8 mouse cellular contexts compared by ENCODE assay signal in genomic region chr1:34462766-34463165, GRCm38 (mm10). TPM values are rescaled to one million over a fixed set of nuclear protein-coding genes. Genes with fewer than 3 reads are reported as not detected.
DNase-seq lines count a peak whose midpoint lies in the region; ATAC-seq and TF ChIP-seq lines count a peak whose summit lies in the region.
"Had no signal": no experiment of that assay in that cellular context is flagged by ENCODE, and none has a peak within 500 bp of the region (broad histone marks: within the 10 kb centered on the region; RNA-seq: fewer than 3 reads in every experiment).

No protein-coding gene starts in this region.

- no peaks in the 10 kb centered on the region for H3K9me3 ChIP-seq in embryonic facial prominence, embryonic 10.5 days
- no peaks in the 10 kb centered on the region for H3K9me3 ChIP-seq in lung, embryonic 14.5 days (ENCODE audit: low read depth, low read length)
- H3K9me3 ChIP-seq: hindbrain, embryonic 15.5 days had no signal

- H3K36me3 ChIP-seq in embryonic facial prominence, embryonic 10.5 days (replicated peaks), result no peaks in the 10 kb centered on the region
- no peaks in the 10 kb centered on the region for H3K36me3 ChIP-seq in lung, embryonic 14.5 days (ENCODE audit: insufficient read depth)
- H3K36me3 ChIP-seq: hindbrain, embryonic 15.5 days had no signal

- no peak overlapping the region for H3K9ac ChIP-seq in lung, embryonic 14.5 days
- H3K9ac ChIP-seq: hindbrain, embryonic 15.5 days had no signal

- no peak overlapping the region for H3K27ac ChIP-seq in embryonic facial prominence, embryonic 10.5 days (replicated peaks)
- no peak overlapping the region for H3K27ac ChIP-seq in lung, embryonic 14.5 days (ENCODE audit: low read depth)
- H3K27ac ChIP-seq: hindbrain, embryonic 15.5 days had no signal

- 11% methylated on average over 7 of the region's 7 CpGs for WGBS in embryonic facial prominence, embryonic 10.5 days
- WGBS in lung, embryonic 14.5 days, result 26% methylated on average over 7 of the region's 7 CpGs

- no peak overlapping the region for H3K4me3 ChIP-seq in embryonic facial prominence, embryonic 10.5 days
- H3K4me3 ChIP-seq in lung, embryonic 14.5 days (ENCODE audit: low read depth, low read length), result no peak overlapping the region
- H3K4me3 ChIP-seq: hindbrain, embryonic 15.5 days had no signal

- H3K27me3 ChIP-seq in embryonic facial prominence, embryonic 10.5 days (replicated peaks; ENCODE audit: low read depth, poor library complexity, severe bottlenecking), result peaks cover 52% of the 10 kb centered on the region
- H3K27me3 ChIP-seq in lung, embryonic 14.5 days (ENCODE audit: insufficient read depth, low read length), result peaks cover 21% of the 10 kb centered on the region; the same call in 1 of the 2 replicates

- peaks cover 11% of the 10 kb centered on the region for H3K4me1 ChIP-seq in embryonic facial prominence, embryonic 10.5 days
- H3K4me1 ChIP-seq in lung, embryonic 14.5 days (ENCODE audit: insufficient read depth), result peaks cover 3% of the 10 kb centered on the region; the same call in 1 of the 2 replicates

- no peak overlapping the region for H3K4me2 ChIP-seq in lung, embryonic 14.5 days
- H3K4me2 ChIP-seq: hindbrain, embryonic 15.5 days had no signal

- TF ChIP-seq CTCF in lung, embryonic 14.5 days (IDR thresholded peaks at IDR 0.05; ENCODE audit: low read depth), result peak; percentile 79

- peak; percentile 48 for DNase-seq in urinary bladder, postnatal 25 days (ENCODE audit: low spot score)
- no peak for DNase-seq in urinary bladder, adult 2 months (ENCODE audit: low spot score)
- peak; percentile 79 for DNase-seq in adrenal gland, postnatal 10 days
- peak; percentile 71 for DNase-seq in embryonic facial prominence, embryonic 10.5 days (ENCODE audit: low spot score)
- peak; percentile 29 to 50 for DNase-seq in kidney, adult 8-10 months
- peak; percentile 70 for DNase-seq in lung, embryonic 14.5 days
- DNase-seq in right cerebral cortex, postnatal 25 days, result peak; percentile 38

- ATAC-seq in lung, embryonic 14.5 days (ENCODE audit: insufficient read depth), result no peak

RNA-seq across cellular contexts. Expression of gene Ptpn18, which starts 3.2 kb away (rescaled TPM):
- polyA plus RNA-seq in urinary bladder, adult 2 months (2012; rRNA removed), result 21.8 and 33.6 TPM in 2 replicates
- 10 to 100 TPM; 10.6 to 11.3 TPM for total RNA-seq in adrenal gland, postnatal 10 days (2021)
- polyA plus RNA-seq in embryonic facial prominence, embryonic 10.5 days (2016; fragmentation: Nextera tagmentation; extraction: Ambion mirVana), result 4.5 and 6.0 TPM in 2 replicates
- 43.2 and 48.1 TPM in 2 replicates for polyA plus RNA-seq in lung, embryonic 14.5 days (2014; fragmentation: Nextera tagmentation; extraction: Ambion mirVana)

RNA-seq across cellular contexts. Expression of gene Imp4, which starts 23.1 kb away (rescaled TPM):
- polyA plus RNA-seq in urinary bladder, adult 2 months (2012; rRNA removed), result 25.4 TPM in 2 replicates
- total RNA-seq in adrenal gland, postnatal 10 days (2021), result 10 to 100 TPM; 50.7 to 60.9 TPM
- polyA plus RNA-seq in embryonic facial prominence, embryonic 10.5 days (2016; fragmentation: Nextera tagmentation; extraction: Ambion mirVana), result 123 and 124 TPM in 2 replicates
- polyA plus RNA-seq in lung, embryonic 14.5 days (2014; fragmentation: Nextera tagmentation; extraction: Ambion mirVana), result 91.1 and 91.2 TPM in 2 replicates

RNA-seq across cellular contexts. Expression of gene Ccdc115, which starts 23.3 kb away (rescaled TPM):
- polyA plus RNA-seq in urinary bladder, adult 2 months (2012; rRNA removed), result 34.3 and 41.4 TPM in 2 replicates
- 10 to 100 TPM; 20.7 to 22.0 TPM for total RNA-seq in adrenal gland, postnatal 10 days (2021)
- 55.1 and 57.6 TPM in 2 replicates for polyA plus RNA-seq in embryonic facial prominence, embryonic 10.5 days (2016; fragmentation: Nextera tagmentation; extraction: Ambion mirVana)
- 50.4 and 51.8 TPM in 2 replicates for polyA plus RNA-seq in lung, embryonic 14.5 days (2014; fragmentation: Nextera tagmentation; extraction: Ambion mirVana)

RNA-seq across cellular contexts. Expression of gene Prss39, which starts 35.4 kb away (rescaled TPM):
- not detected in 2 replicates for polyA plus RNA-seq in urinary bladder, adult 2 months (2012; rRNA removed)
- not detected for total RNA-seq in adrenal gland, postnatal 10 days (2021)
- polyA plus RNA-seq in embryonic facial prominence, embryonic 10.5 days (2016; fragmentation: Nextera tagmentation; extraction: Ambion mirVana), result not detected in 2 replicates
- polyA plus RNA-seq in lung, embryonic 14.5 days (2014; fragmentation: Nextera tagmentation; extraction: Ambion mirVana), result not detected in 2 replicates
- polyA plus RNA-seq: hindbrain, embryonic 15.5 days had no signal
